Mouse (Mus musculus) kidney, embryonic 14.5 days (tissue): ENCODE results near the gene 1700040F15Rik. TPM values are rescaled to one million over a fixed set of nuclear protein-coding genes. Genes with fewer than 3 reads are reported as not detected.
"Not testable (repeated sequence)": the region's sequence is repeated elsewhere in the genome, so short reads cannot be mapped to it uniquely, and the experiment has no call there.

Source experiments
- ATAC-seq: fragments of 200-750 bp; cut with Nextera tagmentation; 2 replicates; pipeline ENCODE4 v1.8.0; 2017; ENCODE audit warnings: moderate number of reproducible peaks, mild to moderate bottlenecking, moderate TSS enrichment, moderate library complexity; ENCODE audit not compliant: low FRiP score, low TSS enrichment
- H3K27ac ChIP-seq: fragments of 300-500 bp; sonication (generic); 2 replicates; pipeline ENCODE4 v1.5.1; 2014; ENCODE audit warnings: low read depth, mild to moderate bottlenecking, low read length, moderate library complexity, mixed read lengths
- H3K27me3 ChIP-seq: fragments of 300-500 bp; sonication (generic); 2 replicates; pipeline ENCODE4 v1.6.1; 2014; ENCODE audit warnings: mild to moderate bottlenecking, low read length; ENCODE audit not compliant: control insufficient read depth, insufficient read depth
- H3K36me3 ChIP-seq: fragments of 300-500 bp; sonication (generic); 2 replicates; pipeline ENCODE4 v1.6.1; 2014; ENCODE audit warnings: low read length, mixed read lengths; ENCODE audit not compliant: control insufficient read depth, insufficient read depth
- H3K4me1 ChIP-seq: fragments of 300-500 bp; sonication (generic); 2 replicates; pipeline ENCODE4 v1.6.1; 2014; ENCODE audit warnings: low read length, mixed read lengths; ENCODE audit not compliant: control insufficient read depth, insufficient read depth
- H3K4me2 ChIP-seq: fragments of 300-500 bp; sonication (generic); replicated peaks from 2 replicates; pipeline ENCODE4 v1.6.1; 2014; ENCODE audit warnings: low read depth, mild to moderate bottlenecking, low read length
- H3K4me3 ChIP-seq: fragments of 300-500 bp; sonication (generic); 2 replicates; pipeline ENCODE4 v1.5.1; 2014; ENCODE audit warnings: mild to moderate bottlenecking, low read length
- H3K9ac ChIP-seq: fragments of 300-500 bp; sonication (generic); 2 replicates; pipeline ENCODE4 v1.6.1; 2014; ENCODE audit warnings: low read depth, mild to moderate bottlenecking, low read length, moderate library complexity
- H3K9me3 ChIP-seq: fragments of 300-500 bp; sonication (generic); 2 replicates; pipeline ENCODE4 v1.6.1; 2016; ENCODE audit warnings: low read length; ENCODE audit not compliant: control insufficient read depth
- WGBS: fragments of 180-500 bp; shearing (Covaris S2); extraction: QIAGEN DNeasy Blood & Tissue Kit; methylation state at CpG from one replicate; pipeline ENCODE4 v1.1.7; 2014; 5-methylcytosine and 5-hydroxymethylcytosine counted together
- polyA plus RNA-seq: library from polyadenylated mRNA; unstranded; fragments of >200 nt; fragmentation: Nextera tagmentation; extraction: Ambion mirVana; gene quantifications from 2 replicates; pipeline ENCODE4 v1.2.1, GENCODE M21; 2014

The 1700040F15Rik gene
- not detected in 2 replicates for polyA plus RNA-seq

- H3K36me3 ChIP-seq, H3K4me3 ChIP-seq, H3K4me2 ChIP-seq, H3K9ac ChIP-seq, H3K9me3 ChIP-seq, H3K4me1 ChIP-seq, H3K27me3 ChIP-seq, ATAC-seq, H3K27ac ChIP-seq: not testable (repeated sequence)
- WGBS: no CpG with 5 or more reads among the region's 8 CpGs
These were observed at the start of gene 1700040F15Rik for GRCm38 (mm10) chrY:61101947-61102346. 1700040F15Rik (plus strand) TSS chrY:61102247.
